Mouse (Mus musculus) left cerebral cortex, postnatal 25 days (tissue): ENCODE measurements around the gene Dhx8. TPM values are rescaled to one million over a fixed set of nuclear protein-coding genes. Genes with fewer than 3 reads are reported as not detected.

ENCODE experiments used
- DNase-seq, 2 experiments: peaks; one replicate each; pipeline ENCODE4 v3.0.0; 2022; ENCODE audit warnings: low spot score in 2 of 2, mixed read lengths in 1 of 2
- intact Hi-C: fragments of 180-260 bp; cut with DNase I; formaldehyde crosslinking; loops from one replicate; pipeline ENCODE4 v1.15.1; 2025
- total RNA-seq, 2 experiments: library from RNA; stranded (reverse); gene quantifications; 2 replicates each; pipeline ENCODE4 v1.2.3; 2021

Dhx8 gene
- 10 to 100 TPM; 38.2 to 39.3 TPM for total RNA-seq

GRCm38 (mm10) chr11:101732518-101733440 is at the start of gene Dhx8:
Gene Dhx8, plus strand, starts transcription at chr11:101732919.
- intact Hi-C loops = loop anchor here (1.0 to 10.0 kb wide), 3 partner anchors 67 to 158 kb away; partner anchors contain the start of gene Arl4d
- DNase-seq = peak; percentile 98 to 99

DNA sequence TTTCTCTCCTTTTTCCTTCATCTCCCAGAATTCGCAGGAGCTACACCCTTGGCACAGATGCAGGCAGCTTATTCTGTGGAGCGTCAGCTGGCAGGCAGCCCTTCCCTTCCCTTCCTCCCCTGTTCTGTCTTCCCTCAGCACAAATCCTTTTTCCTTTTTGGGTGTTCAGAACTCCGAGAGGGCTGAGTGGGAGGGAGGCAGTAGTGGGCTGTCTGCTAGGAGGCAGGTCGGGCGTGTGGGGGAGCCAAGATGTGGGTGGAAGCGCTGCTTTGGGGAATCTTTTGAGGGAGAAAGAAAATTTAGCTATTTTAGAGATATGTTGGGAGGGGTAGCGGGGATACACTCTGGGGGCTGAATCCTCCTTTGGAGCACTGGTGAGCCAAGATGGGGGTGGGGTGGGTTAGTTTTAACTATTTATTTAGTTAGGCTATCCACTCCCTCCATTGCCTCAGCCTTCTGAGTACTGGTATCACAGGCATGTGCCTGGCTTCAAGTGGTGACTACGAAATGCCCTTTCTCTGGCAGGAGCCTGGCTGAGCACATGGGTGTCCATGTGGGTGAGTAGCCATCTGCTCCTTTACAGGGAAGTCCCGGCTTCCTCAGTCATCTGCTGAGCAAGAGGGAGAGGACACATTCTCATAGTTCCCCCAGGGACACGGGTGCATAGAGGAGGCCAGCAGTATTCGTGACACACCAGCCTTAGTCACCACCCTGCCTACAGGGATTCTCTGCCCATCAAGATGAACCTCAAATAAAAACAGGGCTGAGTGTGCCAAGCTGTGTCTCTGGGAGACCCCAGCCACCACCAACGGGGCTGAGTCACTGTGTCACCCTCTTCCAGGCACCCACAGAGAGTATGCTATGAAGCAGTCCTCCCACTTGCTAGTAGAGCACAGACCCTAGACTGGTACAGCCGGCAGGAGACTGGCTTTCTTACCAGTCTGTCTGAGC is 45.1 kb upstream of the Dhx8 start:
- DNase-seq = peak; percentile 85 to 98
- intact Hi-C loops = loop anchor here (1.0 kb wide), 2 partner anchors 14 to 22 kb away; partner anchors contain the start of gene Arl4d

DNA sequence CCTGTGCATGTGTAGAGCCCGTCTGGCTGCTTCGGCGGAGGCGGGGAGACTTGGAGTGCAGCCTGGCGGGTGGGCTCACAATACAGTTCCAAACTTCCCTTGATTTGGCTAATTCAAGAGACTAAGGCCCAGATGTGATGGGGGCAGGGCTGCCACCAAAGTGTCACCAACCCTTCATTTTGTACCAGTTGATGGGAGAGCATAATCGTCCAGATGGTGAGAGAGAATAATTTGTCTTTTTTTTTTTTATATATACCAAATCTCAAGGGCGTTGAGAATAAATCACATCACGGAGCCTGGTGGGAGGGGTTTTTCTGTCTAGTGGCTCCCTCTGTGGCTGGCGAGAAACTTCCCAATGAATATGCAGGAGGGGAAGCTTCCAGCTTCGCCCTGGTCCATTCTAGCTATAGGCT is 43.0 kb upstream of the Dhx8 start:
- DNase-seq = peak; percentile 68 to 90
- intact Hi-C loops = loop anchor here (5.0 kb wide), 1 partner anchor 38 kb away; no protein-coding TSS in a partner anchor

DNA sequence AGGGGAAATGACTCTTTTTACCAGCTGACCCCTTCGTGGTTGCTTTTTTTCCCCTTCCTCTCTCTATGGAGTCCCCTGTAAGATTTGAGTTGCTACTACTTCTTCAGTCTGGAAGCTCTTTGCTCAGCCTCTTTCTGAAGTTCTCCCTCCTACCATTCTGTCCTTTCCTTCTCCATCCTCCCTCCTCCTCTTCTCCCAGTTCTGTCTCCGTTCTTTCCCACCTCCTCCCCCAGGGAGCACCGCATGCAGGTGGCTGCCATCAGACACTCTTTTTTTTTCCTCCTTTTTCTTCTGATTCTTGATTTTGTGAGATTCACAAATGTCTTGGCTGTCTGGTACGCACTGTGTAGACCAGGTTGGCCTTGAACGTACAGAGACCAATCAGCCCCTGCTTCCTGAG is 42.4 kb upstream of the Dhx8 start:
- intact Hi-C loops = loop anchor here (5.0 kb wide), 1 partner anchor 37 kb away; no protein-coding TSS in a partner anchor
- DNase-seq = peak in 1 of 2 experiments; percentile 54

DNA sequence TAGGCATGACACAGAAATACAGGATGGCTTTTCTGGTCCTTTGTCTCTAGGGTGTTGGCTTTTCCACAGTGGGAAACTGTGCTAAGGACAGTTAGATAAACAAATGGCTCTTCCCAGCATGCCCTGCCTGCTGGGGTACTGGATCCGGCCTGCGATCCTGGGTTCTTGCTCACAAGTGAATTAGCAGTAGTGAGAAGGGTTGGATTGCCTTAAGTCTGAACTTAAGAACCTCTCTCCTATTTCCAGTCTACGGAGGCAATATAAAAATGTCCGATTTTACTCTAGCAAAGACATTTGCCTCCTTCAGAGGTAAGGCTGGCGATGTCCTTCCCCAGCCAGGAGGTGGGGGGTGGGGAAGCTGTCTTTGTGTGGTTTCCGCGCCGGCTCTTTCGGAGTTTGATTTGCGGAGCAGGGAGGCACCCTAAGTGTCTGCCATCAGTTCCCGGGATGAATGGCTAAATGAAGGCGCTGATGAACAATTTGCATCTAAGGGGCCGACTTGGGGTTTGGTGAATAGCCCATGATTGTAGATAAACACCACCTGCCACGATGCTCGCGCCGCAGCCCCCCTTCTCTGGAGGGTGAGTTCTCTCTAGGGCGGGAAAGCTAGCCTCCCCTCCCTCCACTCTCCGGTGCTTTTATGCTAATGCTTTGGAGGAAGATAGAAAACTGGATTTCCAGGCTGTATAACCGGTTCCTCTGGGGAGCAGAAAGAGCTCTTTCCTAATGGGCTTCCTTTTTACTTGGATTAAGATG is 36.6 kb upstream of the Dhx8 start:
- DNase-seq = peak in 1 of 2 experiments; percentile 50
- intact Hi-C loops = no loop called here

- no peak for DNase-seq
Measured at GRCm38 (mm10) chr11:101697156-101697861, 35.4 kb upstream of the Dhx8 start.

DNA sequence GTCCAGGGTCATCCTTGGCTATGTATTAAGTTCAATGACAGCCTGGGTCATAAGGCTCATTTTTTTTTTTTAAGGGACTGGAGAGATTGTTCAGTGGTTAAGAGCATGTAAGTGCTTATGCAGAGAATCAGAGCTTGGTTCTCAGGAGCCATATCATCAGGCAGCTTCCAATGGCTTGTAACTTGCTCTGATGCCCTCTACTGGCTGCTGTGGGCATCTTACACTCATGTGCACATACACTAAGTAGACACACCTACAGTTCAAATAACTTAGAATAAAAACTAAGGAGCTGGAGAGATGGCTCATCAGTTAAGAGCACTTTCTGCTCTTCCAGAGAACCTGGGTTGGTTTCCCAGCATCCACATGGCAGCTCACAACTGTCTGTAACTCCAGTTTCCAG is 34.6 kb upstream of the Dhx8 start:
- DNase-seq = no peak
- intact Hi-C loops = no loop called here

More at GRCm38 (mm10) chr11:101697156-101697861, 35.4 kb upstream of the Dhx8 start:
- intact Hi-C loops = no loop called here

DNA sequence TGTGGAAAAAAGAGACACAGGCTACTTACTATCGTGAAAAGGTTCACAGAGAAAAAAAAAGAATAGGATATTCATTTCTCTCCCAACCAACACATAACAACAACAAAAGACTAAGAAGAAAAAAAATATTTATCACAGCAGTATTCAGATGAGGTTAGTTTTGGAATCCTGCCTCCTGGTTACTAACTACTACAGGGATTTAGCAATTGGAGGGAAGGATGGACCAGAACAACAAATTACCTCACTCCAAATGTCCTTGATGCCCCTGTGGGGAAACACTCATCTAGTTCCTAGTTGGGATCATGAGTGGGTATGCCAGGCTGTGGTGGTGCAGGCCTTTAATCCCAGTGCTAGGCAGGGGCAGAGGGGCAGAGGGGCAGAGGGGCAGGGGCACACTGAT is 33.2 kb upstream of the Dhx8 start:
- intact Hi-C loops = no loop called here
- DNase-seq = no peak

GRCm38 (mm10) chr11:101699991-101700390 is 32.7 kb upstream of the Dhx8 start:
- no peak for DNase-seq
- intact Hi-C loops = no loop called here

DNA sequence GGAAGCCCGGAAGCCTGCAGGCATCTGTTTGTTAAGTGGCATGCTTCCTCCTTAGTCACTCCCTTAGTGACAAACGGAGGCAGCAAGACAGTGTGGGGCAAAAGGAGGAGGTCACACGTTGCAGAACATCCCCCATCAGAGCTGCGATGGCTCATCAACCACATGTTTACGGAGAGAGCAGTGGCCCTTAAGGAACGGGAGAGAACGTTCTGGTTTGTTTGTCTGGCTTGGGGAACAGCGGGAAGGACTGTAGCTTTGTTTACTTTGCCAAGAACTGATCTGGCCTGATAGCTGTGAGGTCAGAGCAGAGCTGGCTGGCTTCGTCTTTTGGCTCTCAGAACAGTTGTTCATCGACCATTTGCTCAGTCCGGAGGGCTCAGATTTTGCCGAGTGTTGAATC is 32.3 kb upstream of the Dhx8 start:
- no peak for DNase-seq
- intact Hi-C loops = no loop called here

DNA sequence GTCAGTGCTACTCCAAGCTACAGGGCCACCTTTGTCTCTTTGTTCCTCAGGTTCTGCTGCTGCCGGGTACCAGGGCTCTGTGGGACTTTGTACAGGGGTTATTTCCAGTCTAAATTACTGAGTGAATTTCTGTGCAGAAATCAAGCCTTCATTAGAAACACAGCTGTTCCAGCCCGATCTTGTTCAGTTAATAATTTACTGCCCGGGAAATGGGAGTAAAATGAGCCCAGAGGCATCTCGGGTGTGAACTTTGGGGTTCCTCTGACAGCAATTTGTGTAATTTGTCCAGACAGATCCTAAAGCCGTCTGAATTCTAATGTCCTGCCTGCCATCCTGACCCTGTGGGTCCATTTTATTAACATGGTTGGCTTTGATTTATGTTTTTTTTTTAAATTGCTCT is 28.6 kb upstream of the Dhx8 start:
- DNase-seq = no peak
- intact Hi-C loops = no loop called here

DNA sequence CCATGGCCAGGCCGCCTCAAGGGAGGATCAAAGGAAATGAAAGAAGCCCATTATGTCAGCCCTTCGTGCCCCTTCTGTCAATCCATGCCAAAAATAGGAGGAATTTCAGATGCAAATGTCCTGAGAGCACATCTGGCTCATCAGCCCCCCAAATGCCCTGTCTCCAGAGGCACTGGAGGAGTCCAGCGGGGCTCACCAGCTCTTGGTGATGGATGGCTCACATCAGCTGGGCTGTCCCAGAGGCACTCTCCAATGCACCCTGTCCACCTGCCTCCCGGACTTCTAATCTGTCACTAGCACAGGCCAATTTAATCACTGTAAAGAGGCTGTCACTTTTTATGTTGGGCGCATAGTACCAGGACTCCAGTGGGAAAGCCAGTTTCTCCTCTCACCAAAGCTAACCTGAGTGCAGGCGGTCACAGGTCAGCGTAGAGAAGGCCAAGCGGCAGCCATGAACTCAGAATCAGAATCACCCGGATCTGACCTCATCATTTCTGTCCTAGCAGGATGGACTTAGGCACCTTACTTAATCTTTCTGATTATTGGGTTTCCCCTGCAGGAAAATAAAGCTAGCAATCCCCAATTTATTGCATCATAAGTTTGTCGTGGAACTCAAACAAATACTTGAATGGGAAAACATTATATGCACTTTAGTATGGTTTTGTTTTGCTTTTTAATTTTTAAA is 25.8 kb upstream of the Dhx8 start:
- intact Hi-C loops = no loop called here
- DNase-seq = no peak

DNA sequence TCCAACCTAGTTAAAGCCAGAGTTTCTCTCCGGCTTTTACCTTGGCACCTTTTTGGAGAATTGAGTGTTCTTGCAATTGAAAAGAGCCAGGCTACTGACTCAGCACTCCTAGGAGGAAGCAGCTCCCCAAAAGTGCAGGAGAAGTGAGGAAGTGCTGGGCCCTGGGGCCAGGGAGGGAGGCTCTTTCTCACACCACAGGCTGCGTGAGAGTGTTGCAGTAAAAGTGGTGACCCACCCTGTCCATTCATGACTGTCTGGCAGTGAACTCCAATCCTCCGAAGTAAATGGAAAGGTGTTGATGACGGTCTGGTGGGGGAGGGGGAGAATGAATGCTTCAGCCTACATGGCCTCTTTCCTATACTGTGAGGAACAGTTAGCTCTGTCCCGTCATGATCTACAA is 24.2 kb upstream of the Dhx8 start:
- intact Hi-C loops = no loop called here
- DNase-seq = no peak

- DNase-seq = no peak
- intact Hi-C loops = no loop called here
Measured at GRCm38 (mm10) chr11:101712811-101713210, 19.9 kb upstream of the Dhx8 start.

GRCm38 (mm10) chr11:101714012-101714411 is 18.7 kb upstream of the Dhx8 start:
- intact Hi-C loops = no loop called here
- DNase-seq = no peak

- no peak for DNase-seq
- intact Hi-C loops = no loop called here
Measured at GRCm38 (mm10) chr11:101718324-101718723, 14.4 kb upstream of the Dhx8 start.

GRCm38 (mm10) chr11:101719986-101720520 is 12.7 kb upstream of the Dhx8 start:
- DNase-seq = no peak

GRCm38 (mm10) chr11:101725043-101725442 is 7.7 kb upstream of the Dhx8 start:
- no peak for DNase-seq
- intact Hi-C loops = loop anchor here (5.0 kb wide), 1 partner anchor 33 kb away; no protein-coding TSS in a partner anchor

More at GRCm38 (mm10) chr11:101719986-101720520, 12.7 kb upstream of the Dhx8 start:
- intact Hi-C loops = no loop called here
